Mouse (Mus musculus): ENCODE results near the gene Pim3.

GRCm38 (mm10) chr15:88819906-88820303 lies 42.1 kb upstream of the Pim3 start:
- TF ChIP-seq MAFK (IDR thresholded peaks at IDR 0.05; ENCODE audit: insufficient read depth, low read depth, low read length) (no peak), ZNF384 (IDR thresholded peaks at IDR 0.05; ENCODE audit: low read depth, low read length) (no peak), ZC3H11A (IDR thresholded peaks at IDR 0.05; ENCODE audit: borderline replicate concordance, low read depth, low read length) (no peak), CHD2 (IDR thresholded peaks at IDR 0.05; ENCODE audit: low read depth, low read length) (no peak)

All from ES-E14 (cell line).